Mouse (Mus musculus) intestine, postnatal 0 days (tissue): ENCODE data around the gene Cubn. TPM values are rescaled to one million over a fixed set of nuclear protein-coding genes. Genes with fewer than 3 reads are reported as not detected.

ENCODE experiments used
- ATAC-seq: fragments of 200-750 bp; cut with Nextera tagmentation; 2 replicates; pipeline ENCODE4 v1.8.0; 2017; ENCODE audit warnings: mild to moderate bottlenecking, moderate TSS enrichment, moderate library complexity
- H3K27ac ChIP-seq: fragments of 300-500 bp; sonication (generic); 2 replicates; pipeline ENCODE4 v1.5.1; 2014; ENCODE audit warnings: mild to moderate bottlenecking, low read depth, low read length, moderate library complexity
- H3K27me3 ChIP-seq: fragments of 300-500 bp; sonication (generic); replicated peaks from 2 replicates; pipeline ENCODE4 v1.6.1; 2014; ENCODE audit warnings: low read length, mixed read lengths; ENCODE audit not compliant: control insufficient read depth, insufficient read depth
- H3K36me3 ChIP-seq: fragments of 300-500 bp; sonication (generic); 2 replicates; pipeline ENCODE4 v1.6.1; 2014; ENCODE audit warnings: mild to moderate bottlenecking, moderate library complexity; ENCODE audit not compliant: control insufficient read depth, insufficient read depth
- H3K4me1 ChIP-seq: fragments of 300-500 bp; sonication (generic); replicated peaks from 2 replicates; pipeline ENCODE4 v1.6.1; 2014; ENCODE audit warnings: antibody characterized with exemption, low read length, mixed read lengths; ENCODE audit not compliant: control insufficient read depth, insufficient read depth
- H3K4me2 ChIP-seq: fragments of 300-500 bp; sonication (generic); replicated peaks from 2 replicates; pipeline ENCODE4 v1.6.1; 2014; ENCODE audit warnings: low read depth, mild to moderate bottlenecking, moderate library complexity
- H3K4me3 ChIP-seq: fragments of 300-500 bp; sonication (generic); 2 replicates; pipeline ENCODE4 v1.5.1; 2014; ENCODE audit warnings: low read depth, low read length
- H3K9ac ChIP-seq: fragments of 300-500 bp; sonication (generic); 2 replicates; pipeline ENCODE4 v1.6.1; 2014; ENCODE audit warnings: mild to moderate bottlenecking, low read depth, low read length
- H3K9me3 ChIP-seq: fragments of 300-500 bp; sonication (generic); 2 replicates; pipeline ENCODE4 v1.6.1; 2016; ENCODE audit warnings: mixed run types; ENCODE audit not compliant: control insufficient read depth
- CTCF ChIP-seq: sonication (generic); IDR thresholded peaks from 2 replicates; pipeline ENCODE4 v1.5.1; 2016; ENCODE audit warnings: low read depth, mild to moderate bottlenecking, control low read depth, antibody characterized with exemption, moderate library complexity
- WGBS: fragments of 180-500 bp; shearing (Covaris S2); extraction: QIAGEN DNeasy Blood & Tissue Kit; methylation state at CpG from one replicate; pipeline ENCODE4 v1.1.7; 2014; 5-methylcytosine and 5-hydroxymethylcytosine counted together
- polyA plus RNA-seq: library from polyadenylated mRNA; unstranded; fragments of >200 nt; fragmentation: Nextera tagmentation; extraction: Ambion mirVana; gene quantifications from 2 replicates; pipeline ENCODE4 v1.2.1, GENCODE M21; 2015

The Cubn gene
- polyA plus RNA-seq, 1 experiment from 2014 or later, result 32.1 TPM

DNA sequence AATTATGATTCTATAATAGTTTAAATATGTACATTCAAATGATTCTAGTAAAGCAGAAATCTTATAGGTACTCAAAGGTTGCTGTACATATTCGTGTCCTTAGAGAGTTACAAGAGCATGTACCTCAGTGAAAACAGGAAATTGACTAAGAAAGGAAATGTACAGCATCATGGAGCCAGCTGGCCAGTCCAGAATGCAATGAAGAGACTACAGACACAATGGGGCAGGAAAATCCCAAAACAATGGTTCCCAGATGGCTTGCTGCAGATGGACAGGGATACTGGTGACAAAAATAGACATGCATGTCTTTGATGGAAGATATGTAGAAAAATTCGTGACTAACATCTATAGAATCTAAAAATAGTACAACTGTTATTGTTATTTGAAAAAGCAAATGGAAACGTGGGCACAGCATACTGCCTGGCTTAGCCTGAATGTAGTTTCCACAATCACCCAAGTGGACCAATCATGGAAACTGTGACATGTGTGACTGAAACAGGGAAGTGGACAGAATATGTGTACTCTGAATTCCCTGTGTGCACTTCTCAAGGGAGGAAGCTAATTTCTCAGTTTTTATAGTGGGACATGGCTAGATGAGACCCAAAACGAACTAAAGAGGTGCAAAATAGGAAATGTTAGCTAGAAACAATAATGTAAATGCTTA lies 161.7 kb downstream of the Cubn start:
- H3K36me3 ChIP-seq, result peaks cover 5% of the 10 kb centered on the region; the same call in 1 of the 2 replicates
- no peak for TF ChIP-seq CTCF
- H3K4me1 ChIP-seq, result 0 out of 2 replicates have a peak, but pooled peaks cover 2% of the 10 kb centered on the region
- H3K27ac ChIP-seq, result no peak overlapping the region
- H3K27me3 ChIP-seq, result no peaks in the 10 kb centered on the region
- no peaks in the 10 kb centered on the region for H3K9me3 ChIP-seq
- no peak overlapping the region for H3K9ac ChIP-seq
- no peak for ATAC-seq
- H3K4me3 ChIP-seq, result no peak overlapping the region
- no peak overlapping the region for H3K4me2 ChIP-seq
- WGBS, result 61% methylated on average over 4 of the region's 4 CpGs

DNA sequence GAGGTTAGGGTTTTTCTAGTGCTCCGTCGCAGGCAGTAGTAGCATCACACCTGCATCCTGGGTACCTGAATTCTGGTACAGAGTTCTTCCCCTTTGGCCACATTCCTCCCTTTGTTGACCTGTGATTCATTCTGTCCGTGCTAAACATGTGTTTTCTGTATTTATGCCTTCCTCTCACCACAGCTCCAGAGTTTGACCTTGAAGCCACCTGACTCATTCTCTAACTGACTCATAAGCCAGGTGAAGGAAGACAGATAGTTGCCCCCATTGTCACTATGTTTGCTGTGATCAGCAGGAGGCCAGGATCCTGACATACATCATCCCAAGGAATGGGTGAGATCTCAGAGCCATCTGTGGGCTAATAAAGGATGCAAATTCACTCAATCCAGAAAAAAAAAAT lies 188.2 kb downstream of the Cubn start:
- no peak overlapping the region for H3K4me2 ChIP-seq
- no peak for TF ChIP-seq CTCF
- 73% methylated on average over 3 of the region's 3 CpGs for WGBS

GRCm38 (mm10) chr2:13299031-13299430 lies 192.6 kb downstream of the Cubn start:
- H3K4me2 ChIP-seq, result no peak overlapping the region
- WGBS, result 23% methylated on average over 3 of the region's 3 CpGs
- no peaks in the 10 kb centered on the region for H3K4me1 ChIP-seq
- H3K4me3 ChIP-seq, result no peak overlapping the region
- H3K36me3 ChIP-seq, result no peaks in the 10 kb centered on the region
- no peaks in the 10 kb centered on the region for H3K9me3 ChIP-seq
- ATAC-seq, result no peak
- H3K27ac ChIP-seq, result no peak overlapping the region
- no peaks in the 10 kb centered on the region for H3K27me3 ChIP-seq
- no peak overlapping the region for H3K9ac ChIP-seq
- peak; percentile 62 for TF ChIP-seq CTCF

More for the DNA sequence above, 188.2 kb downstream of the Cubn start:
- H3K27me3 ChIP-seq, result no peaks in the 10 kb centered on the region
- no peak overlapping the region for H3K9ac ChIP-seq
- H3K36me3 ChIP-seq, result peaks cover 3% of the 10 kb centered on the region
- no peak overlapping the region for H3K4me3 ChIP-seq
- no peak overlapping the region for H3K27ac ChIP-seq
- no peaks in the 10 kb centered on the region for H3K9me3 ChIP-seq
- H3K4me1 ChIP-seq, result no peaks in the 10 kb centered on the region
- ATAC-seq, result no peak

DNA sequence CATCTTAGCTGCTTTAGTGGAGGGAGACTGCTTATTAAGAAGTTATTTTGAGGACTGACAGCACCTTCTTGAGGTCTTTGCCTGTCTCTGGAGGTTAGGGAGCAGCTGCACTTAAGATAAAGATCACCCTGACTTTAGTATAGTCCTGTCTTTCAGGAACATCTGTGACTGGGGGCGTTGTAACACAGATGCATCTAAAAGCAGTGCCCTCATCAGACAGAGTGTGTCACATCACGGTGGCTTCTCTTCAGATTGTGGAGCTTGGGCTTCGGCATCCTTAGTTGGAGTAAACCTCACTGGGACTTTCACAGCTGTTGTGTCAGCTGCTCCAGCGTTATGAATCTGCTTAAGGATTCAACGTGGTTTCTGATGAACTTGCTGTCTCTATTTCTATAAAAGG lies 193.9 kb downstream of the Cubn start:
- Histone ChIP-seq H3K4me3 (no peak overlapping the region), H3K27me3 (no peaks in the 10 kb centered on the region), H3K36me3 (no peaks in the 10 kb centered on the region), H3K4me2 (no peak overlapping the region), H3K9ac (no peak overlapping the region), H3K27ac (no peak overlapping the region), H3K4me1 (no peaks in the 10 kb centered on the region), H3K9me3 (no peaks in the 10 kb centered on the region)
- TF ChIP-seq CTCF, result no peak
- WGBS, result 58% methylated on average over 5 of the region's 5 CpGs
- ATAC-seq, result no peak

GRCm38 (mm10) chr2:13290661-13291060 lies 201.0 kb downstream of the Cubn start:
- Histone ChIP-seq H3K9ac (no peak overlapping the region), H3K4me3 (no peak overlapping the region), H3K36me3 (no peaks in the 10 kb centered on the region), H3K9me3 (no peaks in the 10 kb centered on the region), H3K27ac (no peak overlapping the region), H3K4me1 (no peaks in the 10 kb centered on the region), H3K27me3 (no peaks in the 10 kb centered on the region), H3K4me2 (no peak overlapping the region)
- no peak for ATAC-seq
- 2% methylated on average over 1 of the region's 1 CpGs for WGBS
- TF ChIP-seq CTCF, result peak; percentile 75

GRCm38 (mm10) chr2:13290070-13290469 lies 201.5 kb downstream of the Cubn start:
- H3K9me3 ChIP-seq, result no peaks in the 10 kb centered on the region
- no peak overlapping the region for H3K4me2 ChIP-seq
- no peak for ATAC-seq
- H3K4me1 ChIP-seq, result no peaks in the 10 kb centered on the region
- no peak overlapping the region for H3K9ac ChIP-seq
- TF ChIP-seq CTCF, result no peak
- no peak overlapping the region for H3K4me3 ChIP-seq
- no peak overlapping the region for H3K27ac ChIP-seq
- WGBS, result 75% methylated on average over 3 of the region's 3 CpGs
- H3K36me3 ChIP-seq, result no peaks in the 10 kb centered on the region
- no peaks in the 10 kb centered on the region for H3K27me3 ChIP-seq
